Mouse (Mus musculus): ENCODE data around the gene Serpina12. TPM values are rescaled to one million over a fixed set of nuclear protein-coding genes. Genes with fewer than 3 reads are reported as not detected.
A peak's percentile ranks its signal among the peaks of the same experiment; 100 is the strongest.

Serpina12 gene
- not detected in 2 replicates for polyA plus RNA-seq (2014; fragmentation: Nextera tagmentation; extraction: Ambion mirVana)

DNA sequence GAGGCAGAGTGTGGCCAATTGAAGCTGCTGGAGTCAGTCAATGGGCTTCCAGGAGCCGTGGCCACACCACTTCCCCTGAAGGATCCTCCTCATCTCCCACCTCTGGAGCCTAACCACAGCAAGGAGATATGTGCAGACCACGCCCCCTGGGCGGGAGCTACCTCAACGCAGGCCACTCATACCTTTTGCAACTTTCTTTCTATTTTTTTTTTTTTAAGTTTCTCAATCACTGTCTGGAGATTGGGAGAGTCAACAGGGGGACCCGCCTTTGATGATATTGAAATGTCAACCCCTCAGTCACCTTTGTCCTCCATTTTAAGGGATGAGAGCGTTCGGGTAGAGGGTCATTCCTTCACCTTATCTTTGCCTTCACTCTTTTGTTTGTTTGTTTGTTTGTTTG lies at the start of gene Serpina12:
Serpina12 (minus strand) TSS at position 101 of the 400 bp plus-strand sequence.
- H3K27me3 ChIP-seq (ENCODE audit: control insufficient read depth, insufficient read depth, low read length) = no peaks in the 10 kb centered on the region
- no peak for DNase-seq (ENCODE audit: low spot score)
- no peak within 1 kb of the TSS for H3K27ac ChIP-seq (ENCODE audit: low read depth, low read length)
- no peak for ATAC-seq (ENCODE audit: insufficient read depth, low FRiP score, low TSS enrichment)
- no peak within 1 kb of the TSS for H3K4me2 ChIP-seq (ENCODE audit: low read depth)
- H3K4me3 ChIP-seq (ENCODE audit: low read depth, low read length) = no peak within 1 kb of the TSS
- no peak within 1 kb of the TSS for H3K9ac ChIP-seq (ENCODE audit: low read length)
- 89% methylated on average over 7 of the region's 7 CpGs for WGBS
- H3K36me3 ChIP-seq (ENCODE audit: control insufficient read depth, insufficient read depth, low read length) = no peaks in the 10 kb centered on the region
- no peaks in the 10 kb centered on the region for H3K4me1 ChIP-seq (ENCODE audit: control insufficient read depth, insufficient read depth, low read length)
- H3K9me3 ChIP-seq (ENCODE audit: control insufficient read depth, low read length) = no peaks in the 10 kb centered on the region

GRCm38 (mm10) chr12:104091303-104091702 lies 47.1 kb upstream of the Serpina12 start:
- DNase-seq (ENCODE audit: low spot score) (no peak), ATAC-seq (ENCODE audit: insufficient read depth, low FRiP score, low TSS enrichment) (no peak)
- Histone ChIP-seq H3K4me2 (ENCODE audit: low read depth) (no peak overlapping the region), H3K27ac (ENCODE audit: low read depth, low read length) (no peak overlapping the region), H3K36me3 (ENCODE audit: control insufficient read depth, insufficient read depth, low read length) (no peaks in the 10 kb centered on the region), H3K4me1 (ENCODE audit: control insufficient read depth, insufficient read depth, low read length) (no peaks in the 10 kb centered on the region), H3K9ac (ENCODE audit: low read length) (no peak overlapping the region), H3K9me3 (ENCODE audit: control insufficient read depth, low read length) (no peaks in the 10 kb centered on the region), H3K27me3 (ENCODE audit: control insufficient read depth, insufficient read depth, low read length) (no peaks in the 10 kb centered on the region), H3K4me3 (ENCODE audit: low read depth, low read length) (no peak overlapping the region)
- WGBS = 79% methylated on average over 1 of the region's 1 CpGs

DNA sequence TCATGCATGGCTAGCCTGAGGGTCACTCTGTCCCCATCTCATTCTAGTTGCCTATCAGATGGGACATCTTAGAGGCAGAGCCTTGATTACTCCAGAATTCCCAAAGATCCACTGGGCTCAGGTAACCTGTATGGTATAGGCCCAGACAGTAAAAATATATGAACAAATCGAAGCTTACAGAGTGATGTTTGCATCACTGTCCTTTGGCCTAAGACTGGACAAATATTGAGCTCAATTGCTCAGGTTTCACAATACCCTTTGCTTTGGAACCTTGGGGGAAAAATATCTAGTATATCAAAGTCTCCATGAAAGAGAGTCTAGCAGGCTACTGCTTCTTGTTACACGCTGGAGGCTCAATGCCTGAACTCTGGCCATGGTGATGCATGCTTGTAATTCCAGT lies 45.9 kb upstream of the Serpina12 start:
- H3K4me3 ChIP-seq (ENCODE audit: low read depth, low read length) = no peak overlapping the region
- H3K27ac ChIP-seq (ENCODE audit: low read depth, low read length) = no peak overlapping the region
- no peaks in the 10 kb centered on the region for H3K27me3 ChIP-seq (ENCODE audit: control insufficient read depth, insufficient read depth, low read length)
- ATAC-seq (ENCODE audit: insufficient read depth, low FRiP score, low TSS enrichment) (no peak), DNase-seq (ENCODE audit: low spot score) (no peak)
- H3K4me1 ChIP-seq (ENCODE audit: control insufficient read depth, insufficient read depth, low read length) = no peaks in the 10 kb centered on the region
- no peaks in the 10 kb centered on the region for H3K36me3 ChIP-seq (ENCODE audit: control insufficient read depth, insufficient read depth, low read length)
- no peaks in the 10 kb centered on the region for H3K9me3 ChIP-seq (ENCODE audit: control insufficient read depth, low read length)
- H3K4me2 ChIP-seq (ENCODE audit: low read depth) = no peak overlapping the region
- no peak overlapping the region for H3K9ac ChIP-seq (ENCODE audit: low read length)
- 78% methylated on average over 2 of the region's 2 CpGs for WGBS

- H3K9me3 ChIP-seq (ENCODE audit: control insufficient read depth, low read length) = no peaks in the 10 kb centered on the region
- no peak for ATAC-seq (ENCODE audit: insufficient read depth, low FRiP score, low TSS enrichment)
- no peak overlapping the region for H3K4me2 ChIP-seq (ENCODE audit: low read depth)
- no peaks in the 10 kb centered on the region for H3K36me3 ChIP-seq (ENCODE audit: control insufficient read depth, insufficient read depth, low read length)
- H3K27ac ChIP-seq (ENCODE audit: low read depth, low read length) = no peak overlapping the region
- DNase-seq (ENCODE audit: low spot score) = no peak
- H3K9ac ChIP-seq (ENCODE audit: low read length) = no peak overlapping the region
- WGBS = 60% methylated on average over 5 of the region's 5 CpGs
- H3K4me3 ChIP-seq (ENCODE audit: low read depth, low read length) = no peak overlapping the region
- no peaks in the 10 kb centered on the region for H3K4me1 ChIP-seq (ENCODE audit: control insufficient read depth, insufficient read depth, low read length)
- no peaks in the 10 kb centered on the region for H3K27me3 ChIP-seq (ENCODE audit: control insufficient read depth, insufficient read depth, low read length)
Measured at GRCm38 (mm10) chr12:104072286-104072685, 28.0 kb upstream of the Serpina12 start.

- no peak for ATAC-seq (ENCODE audit: insufficient read depth, low FRiP score, low TSS enrichment)
Measured at GRCm38 (mm10) chr12:104071708-104072107, 27.5 kb upstream of the Serpina12 start.

GRCm38 (mm10) chr12:104069620-104070019 lies 25.4 kb upstream of the Serpina12 start:
- H3K27me3 ChIP-seq (ENCODE audit: control insufficient read depth, insufficient read depth, low read length) = no peaks in the 10 kb centered on the region
- peak; percentile 65; the same call in 1 of the 2 replicates for ATAC-seq (ENCODE audit: insufficient read depth, low FRiP score, low TSS enrichment)
- peak; percentile 75 for DNase-seq (ENCODE audit: low spot score)
- no peak overlapping the region for H3K4me2 ChIP-seq (ENCODE audit: low read depth)
- no peaks in the 10 kb centered on the region for H3K36me3 ChIP-seq (ENCODE audit: control insufficient read depth, insufficient read depth, low read length)
- H3K4me1 ChIP-seq (ENCODE audit: control insufficient read depth, insufficient read depth, low read length) = no peaks in the 10 kb centered on the region
- no peak overlapping the region for H3K27ac ChIP-seq (ENCODE audit: low read depth, low read length)
- H3K9me3 ChIP-seq (ENCODE audit: control insufficient read depth, low read length) = no peaks in the 10 kb centered on the region
- 11% methylated on average over 2 of the region's 2 CpGs for WGBS
- no peak overlapping the region for H3K9ac ChIP-seq (ENCODE audit: low read length)
- H3K4me3 ChIP-seq (ENCODE audit: low read depth, low read length) = no peak overlapping the region

More at GRCm38 (mm10) chr12:104071708-104072107, 27.5 kb upstream of the Serpina12 start:
- no peak for DNase-seq (ENCODE audit: low spot score)
- Histone ChIP-seq H3K36me3 (ENCODE audit: control insufficient read depth, insufficient read depth, low read length) (no peaks in the 10 kb centered on the region), H3K27me3 (ENCODE audit: control insufficient read depth, insufficient read depth, low read length) (no peaks in the 10 kb centered on the region), H3K4me1 (ENCODE audit: control insufficient read depth, insufficient read depth, low read length) (no peaks in the 10 kb centered on the region), H3K4me2 (ENCODE audit: low read depth) (no peak overlapping the region), H3K27ac (ENCODE audit: low read depth, low read length) (no peak overlapping the region), H3K4me3 (ENCODE audit: low read depth, low read length) (no peak overlapping the region), H3K9ac (ENCODE audit: low read length) (no peak overlapping the region), H3K9me3 (ENCODE audit: control insufficient read depth, low read length) (no peaks in the 10 kb centered on the region)
- WGBS = 75% methylated on average over 1 of the region's 1 CpGs

- H3K9ac ChIP-seq (ENCODE audit: low read length) = no peak overlapping the region
- peak; percentile 24 for DNase-seq (ENCODE audit: low spot score)
- 41% methylated on average over 4 of the region's 4 CpGs for WGBS
Measured at GRCm38 (mm10) chr12:104067549-104067948, 23.3 kb upstream of the Serpina12 start.

DNA sequence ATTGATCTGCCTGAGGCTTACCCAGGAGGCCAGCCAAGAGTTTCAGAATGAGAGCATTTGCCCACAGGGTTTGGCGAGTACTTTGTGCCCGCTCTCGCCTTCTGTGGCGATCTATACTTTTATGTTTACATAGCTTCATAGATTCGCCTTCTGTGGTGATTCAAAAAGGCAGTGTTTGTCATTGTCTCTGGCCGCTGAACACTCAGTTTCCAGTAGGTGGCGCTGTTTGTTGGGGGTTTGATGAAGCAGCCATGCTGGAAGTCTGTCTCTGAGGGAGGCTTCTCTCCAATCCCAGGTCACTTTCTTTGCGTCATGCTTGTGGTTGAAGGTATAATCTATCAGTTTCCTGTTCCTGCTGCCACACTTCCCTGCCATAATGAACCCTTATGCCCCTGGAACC lies 22.0 kb upstream of the Serpina12 start:
- Histone ChIP-seq H3K4me3 (ENCODE audit: low read depth, low read length) (no peak overlapping the region), H3K27ac (ENCODE audit: low read depth, low read length) (no peak overlapping the region), H3K4me1 (ENCODE audit: control insufficient read depth, insufficient read depth, low read length) (no peaks in the 10 kb centered on the region), H3K36me3 (ENCODE audit: control insufficient read depth, insufficient read depth, low read length) (no peaks in the 10 kb centered on the region), H3K4me2 (ENCODE audit: low read depth) (no peak overlapping the region), H3K9ac (ENCODE audit: low read length) (no peak overlapping the region; the same call in 1 of the 2 replicates), H3K27me3 (ENCODE audit: control insufficient read depth, insufficient read depth, low read length) (no peaks in the 10 kb centered on the region), H3K9me3 (ENCODE audit: control insufficient read depth, low read length) (no peaks in the 10 kb centered on the region)
- WGBS = 27% methylated on average over 8 of the region's 8 CpGs
- DNase-seq (ENCODE audit: low spot score) = peak; percentile 74
- ATAC-seq (ENCODE audit: insufficient read depth, low FRiP score, low TSS enrichment) = peak; percentile 29; the same call in 1 of the 2 replicates

More at GRCm38 (mm10) chr12:104067549-104067948, 23.3 kb upstream of the Serpina12 start:
- 0 out of 2 replicates have a peak overlapping the region, but pooled peaks have one; percentile 10 for H3K4me2 ChIP-seq (ENCODE audit: low read depth)
- ATAC-seq (ENCODE audit: insufficient read depth, low FRiP score, low TSS enrichment) = peak; percentile 20; the same call in 1 of the 2 replicates
- H3K27ac ChIP-seq (ENCODE audit: low read depth, low read length) = no peak overlapping the region
- no peaks in the 10 kb centered on the region for H3K4me1 ChIP-seq (ENCODE audit: control insufficient read depth, insufficient read depth, low read length)
- H3K27me3 ChIP-seq (ENCODE audit: control insufficient read depth, insufficient read depth, low read length) = no peaks in the 10 kb centered on the region
- no peak overlapping the region for H3K4me3 ChIP-seq (ENCODE audit: low read depth, low read length)
- H3K9me3 ChIP-seq (ENCODE audit: control insufficient read depth, low read length) = no peaks in the 10 kb centered on the region
- no peaks in the 10 kb centered on the region for H3K36me3 ChIP-seq (ENCODE audit: control insufficient read depth, insufficient read depth, low read length)

GRCm38 (mm10) chr12:104064996-104065395 lies 20.8 kb upstream of the Serpina12 start:
- Histone ChIP-seq H3K27ac (ENCODE audit: low read depth, low read length) (no peak overlapping the region), H3K9ac (ENCODE audit: low read length) (no peak overlapping the region), H3K9me3 (ENCODE audit: control insufficient read depth, low read length) (no peaks in the 10 kb centered on the region), H3K4me2 (ENCODE audit: low read depth) (no peak overlapping the region), H3K27me3 (ENCODE audit: control insufficient read depth, insufficient read depth, low read length) (no peaks in the 10 kb centered on the region), H3K36me3 (ENCODE audit: control insufficient read depth, insufficient read depth, low read length) (no peaks in the 10 kb centered on the region), H3K4me3 (ENCODE audit: low read depth, low read length) (no peak overlapping the region), H3K4me1 (ENCODE audit: control insufficient read depth, insufficient read depth, low read length) (no peaks in the 10 kb centered on the region)
- DNase-seq (ENCODE audit: low spot score) (no peak), ATAC-seq (ENCODE audit: insufficient read depth, low FRiP score, low TSS enrichment) (no peak)
- 83% methylated on average over 4 of the region's 4 CpGs for WGBS

Data from neural tube, embryonic 11.5 days (tissue).